Mouse (Mus musculus) thymus, postnatal 10 days (tissue): ENCODE measurements at regions not wholly inside any gene's neighbourhood (a gene's known extent, or its start where the extent isn't known, plus 50 kb on each side); places are given as distances from the start of the nearest gene placed in this dataset.
A peak's percentile ranks its signal among the peaks of the same experiment; 100 is the strongest.

ENCODE experiments used
- DNase-seq, 2 experiments: peaks; one replicate each; pipeline ENCODE4 v3.0.0; 2021; ENCODE audit warnings: low spot score in 2 of 2

- DNase-seq: peak in 1 of 2 experiments; percentile 12
Observed at GRCm38 (mm10) chr9:72217296-72218028, 57.2 kb upstream of the Zfp280d start.

- DNase-seq: no peak
Observed at GRCm38 (mm10) chr9:72218736-72219135, 55.9 kb upstream of the Zfp280d start.

- no peak for DNase-seq
Observed at GRCm38 (mm10) chr9:72219892-72220291, 54.8 kb upstream of the Zfp280d start.

GRCm38 (mm10) chr9:72221333-72221732 is 53.3 kb upstream of the Zfp280d start:
- peak in 1 of 2 experiments; percentile 14 for DNase-seq
